ENCODE assay signal across 21 mouse cellular contexts in genomic region chr19:4331273-4331672, GRCm38 (mm10). TPM values are rescaled to one million over a fixed set of nuclear protein-coding genes. Genes with fewer than 3 reads are reported as not detected.
DNase-seq lines count a peak whose midpoint lies in the region; ATAC-seq and TF ChIP-seq lines count a peak whose summit lies in the region.
"Had no signal": no experiment of that assay in that cellular context is flagged by ENCODE, and none has a peak within 500 bp of the region (broad histone marks: within the 10 kb centered on the region; RNA-seq: fewer than 3 reads in every experiment).

No protein-coding gene starts in this region.

- no peak for TF ChIP-seq POLR2A in CH12.LX (IDR thresholded peaks at IDR 0.05; ENCODE audit: low read depth, low read length)
- TF ChIP-seq POLR2A in MEL (IDR thresholded peaks at IDR 0.05; ENCODE audit: control insufficient read depth in 1 of 2, insufficient read depth in 1 of 2, low read depth in 1 of 2, low read length in 2 of 2, poor library complexity in 1 of 2), result no peak

- ATAC-seq in heart, postnatal 0 days (ENCODE audit: insufficient read depth, low read depth), result no peak
- no peak for ATAC-seq in midbrain, embryonic 11.5 days (ENCODE audit: low FRiP score)
- ATAC-seq: activated CD4-positive, CD25-positive, alpha-beta regulatory T cell, adult 4 months; forebrain, embryonic 14.5 days; midbrain, embryonic 16.5 days had no signal

- H3K4me1 ChIP-seq in heart, postnatal 0 days (ENCODE audit: control insufficient read depth, insufficient read depth), result peaks cover 26% of the 10 kb centered on the region
- H3K4me1 ChIP-seq in CH12.LX (ENCODE audit: control insufficient read depth in 1 of 2, insufficient read depth in 2 of 2) (peaks cover 0 to 37% of the 10 kb centered on the region in 2 experiments; a peak in 2 of 4 replicates), MEL (ENCODE audit: control insufficient read depth in 1 of 2, insufficient read depth in 2 of 2, low read length in 2 of 2) (peaks cover 13 to 19% of the 10 kb centered on the region in 2 experiments)
- peaks cover 25% of the 10 kb centered on the region for H3K4me1 ChIP-seq in limb, embryonic 10.5 days
- peaks cover 20% of the 10 kb centered on the region for H3K4me1 ChIP-seq in midbrain, embryonic 11.5 days (ENCODE audit: control insufficient read depth, insufficient read depth, low read length)

- H3K9me3 ChIP-seq in heart, postnatal 0 days (replicated peaks; ENCODE audit: control insufficient read depth, low read length), result no peaks in the 10 kb centered on the region
- H3K9me3 ChIP-seq in CH12.LX (replicated peaks; ENCODE audit: low read length) (no peaks in the 10 kb centered on the region), MEL (replicated peaks; ENCODE audit: insufficient read depth, low read length) (no peaks in the 10 kb centered on the region)
- H3K9me3 ChIP-seq in limb, embryonic 10.5 days (replicated peaks), result no peaks in the 10 kb centered on the region
- H3K9me3 ChIP-seq in midbrain, embryonic 11.5 days (ENCODE audit: control insufficient read depth, low read length), result no peaks in the 10 kb centered on the region
- H3K9me3 ChIP-seq: hindbrain, embryonic 15.5 days had no signal

- no peak overlapping the region for H3K4me3 ChIP-seq in heart, postnatal 0 days (ENCODE audit: low read depth, low read length)
- H3K4me3 ChIP-seq in CH12.LX (replicated peaks in 1 of 3; ENCODE audit: low read depth in 2 of 3, low read length in 2 of 3, poor library complexity in 1 of 3), result no peak overlapping the region
- H3K4me3 ChIP-seq in MEL (ENCODE audit: control insufficient read depth in 1 of 2, insufficient read depth in 1 of 2, low read depth in 2 of 2, low read length in 2 of 2), result no peak overlapping the region
- H3K4me3 ChIP-seq in limb, embryonic 10.5 days, result 0 out of 2 replicates have a peak overlapping the region, but pooled peaks have one; percentile 66
- H3K4me3 ChIP-seq in midbrain, embryonic 11.5 days (ENCODE audit: low read depth, low read length), result no peak overlapping the region

- no peak for TF ChIP-seq EP300 in heart, postnatal 0 days (IDR thresholded peaks at IDR 0.05; ENCODE audit: low read depth)
- TF ChIP-seq EP300 in CH12.LX (IDR thresholded peaks at IDR 0.05; ENCODE audit: low read length) (no peak), MEL (IDR thresholded peaks at IDR 0.05; ENCODE audit: low read depth in 1 of 2, low read length in 2 of 2) (no peak)

- H3K4me2 ChIP-seq in heart, postnatal 0 days (ENCODE audit: low read depth, low read length), result peak overlapping the region; percentile 90; the same call in 1 of the 2 replicates
- H3K4me2 ChIP-seq in CH12.LX (ENCODE audit: insufficient read depth, low read depth, poor library complexity, severe bottlenecking), result peak overlapping the region; percentile 80
- no peak overlapping the region for H3K4me2 ChIP-seq in midbrain, embryonic 11.5 days

- 62% methylated on average over 3 of the region's 3 CpGs for WGBS in heart, postnatal 0 days
- WGBS in limb, embryonic 10.5 days, result 94% methylated on average over 3 of the region's 3 CpGs
- 94% methylated on average over 3 of the region's 3 CpGs for WGBS in midbrain, embryonic 11.5 days

- peaks cover 45% of the 10 kb centered on the region for H3K36me3 ChIP-seq in heart, postnatal 0 days (replicated peaks; ENCODE audit: control insufficient read depth, insufficient read depth, low read length)
- H3K36me3 ChIP-seq in CH12.LX (replicated peaks in 1 of 2; ENCODE audit: control insufficient read depth in 1 of 2, insufficient read depth in 1 of 2, low read length in 1 of 2) (peaks cover 33 to 57% of the 10 kb centered on the region in 2 experiments), MEL (ENCODE audit: control insufficient read depth in 1 of 2, insufficient read depth in 2 of 2, low read length in 2 of 2) (peaks cover 21 to 28% of the 10 kb centered on the region in 2 experiments)
- peaks cover 62% of the 10 kb centered on the region for H3K36me3 ChIP-seq in limb, embryonic 10.5 days
- H3K36me3 ChIP-seq in midbrain, embryonic 11.5 days (ENCODE audit: control insufficient read depth, insufficient read depth, low read length), result peaks cover 18% of the 10 kb centered on the region

- no peak overlapping the region for H3K9ac ChIP-seq in heart, postnatal 0 days (replicated peaks; ENCODE audit: low read depth, low read length)
- H3K9ac ChIP-seq in CH12.LX (ENCODE audit: insufficient read depth, low read depth) (peak overlapping the region; percentile 28; the same call in 1 of the 2 replicates), MEL (ENCODE audit: control insufficient read depth, low read depth, low read length, poor library complexity, severe bottlenecking) (no peak overlapping the region)
- no peak overlapping the region for H3K9ac ChIP-seq in midbrain, embryonic 11.5 days (ENCODE audit: low read length)
- H3K9ac ChIP-seq: lung, embryonic 14.5 days had no signal

- in situ Hi-C loops in CH12.LX (cut with MboI; ENCODE audit: low pct_ligation_motif_present, low pct_unique_long_range_greater_than_20kb, low sequenced_read_pairs), result loop anchor here (10.0 kb wide), 1 partner anchor 54 kb away; no protein-coding TSS in a partner anchor

- H3K79me2 ChIP-seq in CH12.LX (replicated peaks; ENCODE audit: control insufficient read depth, extremely low read depth, insufficient read depth, poor library complexity, severe bottlenecking), result peaks cover 37% of the 10 kb centered on the region
- peaks cover 17% of the 10 kb centered on the region for H3K79me2 ChIP-seq in MEL (ENCODE audit: control insufficient read depth, insufficient read depth, low read length, poor library complexity)

- H3K27me3 ChIP-seq in heart, postnatal 0 days (ENCODE audit: control insufficient read depth, insufficient read depth, low read length), result no peaks in the 10 kb centered on the region
- no peaks in the 10 kb centered on the region for H3K27me3 ChIP-seq in CH12.LX (replicated peaks)
- no peaks in the 10 kb centered on the region for H3K27me3 ChIP-seq in MEL (ENCODE audit: control insufficient read depth in 1 of 2, insufficient read depth in 2 of 2, low read length in 2 of 2)
- no peaks in the 10 kb centered on the region for H3K27me3 ChIP-seq in limb, embryonic 10.5 days (ENCODE audit: low read depth, poor library complexity, severe bottlenecking)
- H3K27me3 ChIP-seq in midbrain, embryonic 11.5 days (ENCODE audit: control insufficient read depth, insufficient read depth, low read length), result no peaks in the 10 kb centered on the region
- H3K27me3 ChIP-seq: hindbrain, embryonic 15.5 days had no signal

- no peak for TF ChIP-seq CTCF in heart, postnatal 0 days (IDR thresholded peaks at IDR 0.05; ENCODE audit: low read depth)
- TF ChIP-seq CTCF in CH12.LX (conservative IDR thresholded peaks at IDR 0.05 in 1 of 2, IDR thresholded peaks at IDR 0.05 in 1 of 2; ENCODE audit: low read depth in 2 of 2, low read length in 2 of 2), result no peak
- no peak for TF ChIP-seq CTCF in MEL (IDR thresholded peaks at IDR 0.05 in 2 of 3, conservative IDR thresholded peaks at IDR 0.05 in 1 of 3; ENCODE audit: control insufficient read depth in 1 of 3, insufficient read depth in 1 of 3, low read depth in 2 of 3, low read length in 3 of 3, poor library complexity in 1 of 3, severe bottlenecking in 1 of 3)

- no peak overlapping the region for H3K27ac ChIP-seq in heart, postnatal 0 days (ENCODE audit: low read depth)
- H3K27ac ChIP-seq in CH12.LX (ENCODE audit: insufficient read depth, low read depth) (no peak overlapping the region), MEL (ENCODE audit: control insufficient read depth, low read depth, low read length) (peak overlapping the region; percentile 48; the same call in 1 of the 2 replicates)
- H3K27ac ChIP-seq in limb, embryonic 10.5 days, result no peak overlapping the region
- no peak overlapping the region for H3K27ac ChIP-seq in midbrain, embryonic 11.5 days (ENCODE audit: low read depth, low read length)
- H3K27ac ChIP-seq: hindbrain, embryonic 15.5 days had no signal

- intact Hi-C loops in heart, postnatal 25 days (cut with DNase I), result no loop called here
- intact Hi-C loops in left cerebral cortex, postnatal 14 days (cut with DNase I), result no loop called here

- dilution Hi-C loops in CH12.LX (cut with MboI; ENCODE audit: extremely low pct_ligation_motif_present, extremely low pct_unique_long_range_greater_than_20kb, low sequenced_read_pairs), result no loop called here

- no peak for DNase-seq in heart, postnatal 0 days (ENCODE audit: low spot score)
- no peak for DNase-seq in heart, postnatal 25 days (ENCODE audit: low spot score)
- DNase-seq in CH12.LX (ENCODE audit: extremely low read depth) (no peak), MEL (ENCODE audit: low read depth, low spot score) (no peak)
- DNase-seq in limb, embryonic 10.5 days (ENCODE audit: low spot score), result no peak
- DNase-seq in midbrain, embryonic 11.5 days (ENCODE audit: low spot score, missing footprints), result no peak
- no peak for DNase-seq in left cerebral cortex, postnatal 14 days (ENCODE audit: low spot score in 2 of 2)
- DNase-seq: adrenal gland, postnatal 25 days; cerebellum, adult 11 months; cerebellum, postnatal 14 days; heart, postnatal 14 days; kidney, adult 2 months; kidney, postnatal 4 days; lung, embryonic 14.5 days; lung, postnatal 36 days; retina, postnatal 1 day; right cerebral cortex, postnatal 4 days had no signal

- TF ChIP-seq RAD21 in CH12.LX (IDR thresholded peaks at IDR 0.05; ENCODE audit: low read depth, low read length) (no peak), MEL (IDR thresholded peaks at IDR 0.05; ENCODE audit: low read depth, low read length) (no peak)

RNA-seq across cellular contexts. Expression of gene Grk2, which starts 25.3 kb away (rescaled TPM):
- total RNA-seq in heart, postnatal 0 days (2014; rRNA removed; ENCODE audit: low replicate concordance), result 50.4 and 50.6 TPM in 2 replicates
- polyA plus RNA-seq in heart, postnatal 0 days (2015; fragmentation: Nextera tagmentation; extraction: Ambion mirVana), result 6.9 and 7.8 TPM in 2 replicates
- total RNA-seq in heart, postnatal 25 days (2021), result 10 to 100 TPM; 49.3 to 57.9 TPM
- total RNA-seq in CH12.LX (2012; rRNA removed) (196 and 203 TPM in 2 replicates), CH12.LX (2014; rRNA removed) (118 and 119 TPM in 2 replicates), MEL (2012; rRNA removed) (65.1 and 75.2 TPM in 2 replicates)
- polyA plus RNA-seq in CH12.LX (2012; ENCODE audit: insufficient read length, low read depth) (191 and 193 TPM in 2 replicates), MEL (2012; ENCODE audit: insufficient read depth in 1 of 2, insufficient read length in 2 of 2, low read depth in 1 of 2, low replicate concordance in 2 of 2, missing spikeins in 1 of 2) (100 to 1,000 TPM in 1 of 2 experiments, not detected in 1; 105 TPM)
- polyA plus RNA-seq in limb, embryonic 10.5 days (2016; fragmentation: Nextera tagmentation; extraction: Ambion mirVana), result 14.6 and 15.5 TPM in 2 replicates
- 13.2 and 16.5 TPM in 2 replicates for polyA plus RNA-seq in midbrain, embryonic 11.5 days (2014; fragmentation: Nextera tagmentation; extraction: Ambion mirVana)
- 100 to 1,000 TPM; 165 to 173 TPM for total RNA-seq in left cerebral cortex, postnatal 14 days (2021)

RNA-seq across cellular contexts. Expression of gene Ankrd13d, which starts 48.3 kb away (rescaled TPM):
- total RNA-seq in heart, postnatal 0 days (2014; rRNA removed; ENCODE audit: low replicate concordance), result 2.1 and 2.3 TPM in 2 replicates
- polyA plus RNA-seq in heart, postnatal 0 days (2015; fragmentation: Nextera tagmentation; extraction: Ambion mirVana), result 0.40 and 0.41 TPM in 2 replicates
- total RNA-seq in heart, postnatal 25 days (2021), result 1 to 10 TPM; 1.2 to 1.5 TPM
- total RNA-seq in CH12.LX (2012; rRNA removed) (53.6 and 55.1 TPM in 2 replicates), CH12.LX (2014; rRNA removed) (3.8 and 5.6 TPM in 2 replicates), MEL (2012; rRNA removed) (0.96 and 1.4 TPM in 2 replicates)
- polyA plus RNA-seq in CH12.LX (2012; ENCODE audit: insufficient read length, low read depth) (13.2 and 17.3 TPM in 2 replicates), MEL (2012; ENCODE audit: insufficient read depth in 1 of 2, insufficient read length in 2 of 2, low read depth in 1 of 2, low replicate concordance in 2 of 2, missing spikeins in 1 of 2) (1 to 10 TPM in 1 of 2 experiments, not detected in 1; 2.6 TPM)
- polyA plus RNA-seq in limb, embryonic 10.5 days (2016; fragmentation: Nextera tagmentation; extraction: Ambion mirVana), result 5.5 and 7.9 TPM in 2 replicates
- polyA plus RNA-seq in midbrain, embryonic 11.5 days (2014; fragmentation: Nextera tagmentation; extraction: Ambion mirVana), result 8.5 and 8.8 TPM in 2 replicates
- total RNA-seq in left cerebral cortex, postnatal 14 days (2021), result 10 to 100 TPM; 84.5 to 84.9 TPM
